Mouse (Mus musculus) neural tube, embryonic 15.5 days (tissue): ENCODE measurements around the gene Madcam1. TPM values are rescaled to one million over a fixed set of nuclear protein-coding genes. Genes with fewer than 3 reads are reported as not detected.

Experiments used
- ATAC-seq: fragments of 200-750 bp; cut with Nextera tagmentation; 2 replicates; pipeline ENCODE4 v1.8.0; 2017; ENCODE audit warnings: mild to moderate bottlenecking, moderate TSS enrichment, moderate library complexity; ENCODE audit not compliant: low FRiP score
- H3K27ac ChIP-seq: fragments of 300-500 bp; sonication (generic); replicated peaks from 2 replicates; pipeline ENCODE4 v1.5.1; 2015; ENCODE audit warnings: mild to moderate bottlenecking, inconsistent platforms
- H3K27me3 ChIP-seq: fragments of 300-500 bp; sonication (generic); replicated peaks from 2 replicates; pipeline ENCODE4 v1.6.1; 2015; ENCODE audit warnings: inconsistent platforms
- H3K36me3 ChIP-seq: fragments of 300-500 bp; sonication (generic); 2 replicates; pipeline ENCODE4 v1.6.1; 2015; ENCODE audit warnings: inconsistent platforms
- H3K4me1 ChIP-seq: fragments of 300-500 bp; sonication (generic); 2 replicates; pipeline ENCODE4 v1.6.1; 2015; ENCODE audit warnings: inconsistent platforms
- H3K4me2 ChIP-seq: fragments of 300-500 bp; sonication (generic); 2 replicates; pipeline ENCODE4 v1.6.1; 2015; ENCODE audit warnings: inconsistent platforms, mild to moderate bottlenecking, moderate library complexity
- H3K4me3 ChIP-seq: fragments of 300-500 bp; sonication (generic); replicated peaks from 2 replicates; pipeline ENCODE4 v1.5.1; 2015; ENCODE audit warnings: mild to moderate bottlenecking, inconsistent platforms
- H3K9ac ChIP-seq: fragments of 300-500 bp; sonication (generic); replicated peaks from 2 replicates; pipeline ENCODE4 v1.6.1; 2015; ENCODE audit warnings: mild to moderate bottlenecking, inconsistent platforms
- H3K9me3 ChIP-seq: fragments of 300-500 bp; sonication (generic); replicated peaks from 2 replicates; pipeline ENCODE4 v1.6.1; 2016; ENCODE audit warnings: inconsistent platforms
- WGBS: fragments of 180-500 bp; shearing (Covaris S2); methylation state at CpG from one replicate; pipeline ENCODE4 v1.1.7; 2015; ENCODE audit warnings: mixed read lengths; 5-methylcytosine and 5-hydroxymethylcytosine counted together
- polyA plus RNA-seq: library from polyadenylated mRNA; unstranded; fragments of >200 nt; fragmentation: Nextera tagmentation; extraction: Ambion mirVana; gene quantifications from 2 replicates; pipeline ENCODE4 v1.2.1, GENCODE M21; 2015

Madcam1 gene
- polyA plus RNA-seq, 1 experiment from 2014 or later, result 1.0 TPM

GRCm38 (mm10) chr10:79714996-79715395 lies 50.6 kb downstream of the Madcam1 start:
- Histone ChIP-seq H3K4me2 (no peak overlapping the region), H3K9me3 (no peaks in the 10 kb centered on the region), H3K27ac (no peak overlapping the region), H3K36me3 (peaks cover 24% of the 10 kb centered on the region), H3K9ac (no peak overlapping the region), H3K27me3 (peaks cover 44% of the 10 kb centered on the region), H3K4me1 (peaks cover 32% of the 10 kb centered on the region), H3K4me3 (no peak overlapping the region)
- WGBS, result 54% methylated on average over 4 of the region's 4 CpGs
- no peak for ATAC-seq

GRCm38 (mm10) chr10:79716254-79716987 lies 52.1 kb downstream of the Madcam1 start, which contains the start of gene Hcn2:
Hcn2 (plus strand) TSS chr10:79716634.
- Histone ChIP-seq H3K4me1 (peaks cover 31% of the 10 kb centered on the region), H3K27ac (peak within 1 kb of the TSS; percentile 78), H3K9me3 (no peaks in the 10 kb centered on the region), H3K4me2 (peak within 1 kb of the TSS; percentile 87), H3K27me3 (peaks cover 51% of the 10 kb centered on the region), H3K4me3 (peak within 1 kb of the TSS; percentile 78), H3K9ac (peak within 1 kb of the TSS; percentile 75), H3K36me3 (peaks cover 11% of the 10 kb centered on the region)
- 1% methylated on average over 60 of the region's 91 CpGs for WGBS
- ATAC-seq, result peak; percentile 68

GRCm38 (mm10) chr10:79716988-79717355 lies 52.6 kb downstream of the Madcam1 start:
- Histone ChIP-seq H3K27me3 (peaks cover 51% of the 10 kb centered on the region), H3K36me3 (peaks cover 5% of the 10 kb centered on the region), H3K4me1 (peaks cover 31% of the 10 kb centered on the region), H3K4me2 (peak overlapping the region; percentile 87), H3K9me3 (no peaks in the 10 kb centered on the region), H3K9ac (peak overlapping the region; percentile 75), H3K27ac (peak overlapping the region; percentile 78), H3K4me3 (peak overlapping the region; percentile 78)
- peak; percentile 34; the same call in 1 of the 2 replicates for ATAC-seq
- WGBS, result under 1% methylated on average over 44 of the region's 44 CpGs

- no peaks in the 10 kb centered on the region for H3K9me3 ChIP-seq
- WGBS, result 2% methylated on average over 43 of the region's 43 CpGs
- 0 out of 2 replicates have a peak overlapping the region, but pooled peaks have one; percentile 78 for H3K27ac ChIP-seq
- H3K9ac ChIP-seq, result peak overlapping the region; percentile 75
- 0 out of 2 replicates have a peak, but pooled peaks have one; percentile 6 for ATAC-seq
- H3K36me3 ChIP-seq, result 0 out of 2 replicates have a peak, but pooled peaks cover 3% of the 10 kb centered on the region
- H3K4me3 ChIP-seq, result peak overlapping the region; percentile 78
- peaks cover 31% of the 10 kb centered on the region for H3K4me1 ChIP-seq
- peak overlapping the region; percentile 87 for H3K4me2 ChIP-seq
- peaks cover 51% of the 10 kb centered on the region for H3K27me3 ChIP-seq
Measured at GRCm38 (mm10) chr10:79717640-79718357, 53.4 kb downstream of the Madcam1 start.

Other genes starting within 250 kb of the Madcam1 start
- gene Vmn2r83, start 195.8 kb upstream of the Madcam1 start, polyA plus RNA-seq, result 0.08 TPM in 1 of 2 replicates, not detected in the other
- 23.7 and 26.2 TPM in 2 replicates for gene Plpp2, start 130.8 kb upstream of the Madcam1 start, polyA plus RNA-seq
- gene Mier2, start 109.4 kb upstream of the Madcam1 start, polyA plus RNA-seq, result 61.7 and 68.6 TPM in 2 replicates
- 0.37 TPM in 1 of 2 replicates, not detected in the other for gene Theg, start 77.2 kb upstream of the Madcam1 start, polyA plus RNA-seq
- gene C2cd4c, start 50.5 kb upstream of the Madcam1 start, polyA plus RNA-seq, result 0.40 and 0.55 TPM in 2 replicates
- 24.7 and 28.9 TPM in 2 replicates for gene Shc2, start 26.6 kb upstream of the Madcam1 start, polyA plus RNA-seq
- gene Odf3l2, start 18.8 kb upstream of the Madcam1 start, polyA plus RNA-seq, result 0.14 and 0.17 TPM in 2 replicates
- gene Tpgs1, start 4.8 kb downstream of the Madcam1 start, polyA plus RNA-seq, result 109 and 115 TPM in 2 replicates
- 83.0 and 83.4 TPM in 2 replicates for gene Cdc34, start 17.6 kb downstream of the Madcam1 start, polyA plus RNA-seq
- 1.1 TPM in 2 replicates for gene Gzmm, start 24.5 kb downstream of the Madcam1 start, polyA plus RNA-seq
- 958 and 1,001 TPM in 2 replicates for gene Bsg, start 39.9 kb downstream of the Madcam1 start, polyA plus RNA-seq
- gene Hcn2, start 52.1 kb downstream of the Madcam1 start, polyA plus RNA-seq, result 2.0 and 3.0 TPM in 2 replicates
- 43.4 TPM in 2 replicates for gene Polrmt, start 82.0 kb downstream of the Madcam1 start, polyA plus RNA-seq
- gene Fgf22, start 90.5 kb downstream of the Madcam1 start, polyA plus RNA-seq, result 2.7 and 3.4 TPM in 2 replicates
- 108 and 110 TPM in 2 replicates for gene Rnf126, start 102.4 kb downstream of the Madcam1 start, polyA plus RNA-seq
- 2.6 and 4.5 TPM in 2 replicates for gene Fstl3, start 112.7 kb downstream of the Madcam1 start, polyA plus RNA-seq
- 0.14 and 10.2 TPM in 2 replicates for gene Prss57, start 126.4 kb downstream of the Madcam1 start, polyA plus RNA-seq
- 227 and 256 TPM in 2 replicates for gene Palm, start 129.0 kb downstream of the Madcam1 start, polyA plus RNA-seq
- gene Misp, start 156.4 kb downstream of the Madcam1 start, polyA plus RNA-seq, result 0.33 and 11.5 TPM in 2 replicates
- gene Ptbp1, start 189.9 kb downstream of the Madcam1 start, polyA plus RNA-seq, result 55.8 and 121 TPM in 2 replicates
- 9.0 and 9.5 TPM in 2 replicates for gene Prtn3, start 209.9 kb downstream of the Madcam1 start, polyA plus RNA-seq
- 316 and 385 TPM in 2 replicates for gene Plppr3, start 210.1 kb downstream of the Madcam1 start, polyA plus RNA-seq
- gene Elane, start 221.7 kb downstream of the Madcam1 start, polyA plus RNA-seq, result 0.31 and 0.50 TPM in 2 replicates
- gene Cfd, start 226.3 kb downstream of the Madcam1 start, polyA plus RNA-seq, result not detected in 2 replicates
- 44.9 and 46.7 TPM in 2 replicates for gene Med16, start 244.4 kb downstream of the Madcam1 start, polyA plus RNA-seq
- gene Gm26602, start 246.3 kb downstream of the Madcam1 start, polyA plus RNA-seq, result 22.7 and 23.6 TPM in 2 replicates